Mouse (Mus musculus) hindbrain, postnatal 0 days (tissue): Measurements from ENCODE around the gene Sept14. TPM values are rescaled to one million over a fixed set of nuclear protein-coding genes. Genes with fewer than 3 reads are reported as not detected.
"Not testable (repeated sequence)": the region's sequence is repeated elsewhere in the genome, so short reads cannot be mapped to it uniquely, and the experiment has no call there.

ENCODE experiments used
- ATAC-seq: fragments of 200-750 bp; cut with Nextera tagmentation; 2 replicates; pipeline ENCODE4 v1.8.0; 2017; ENCODE audit warnings: mild to moderate bottlenecking, moderate TSS enrichment, moderate library complexity
- DNase-seq: peaks from one replicate; pipeline ENCODE4 v3.0.0-alpha.2; 2015; ENCODE audit warnings: low spot score
- H3K27ac ChIP-seq: fragments of 300-500 bp; sonication (generic); 2 replicates; pipeline ENCODE4 v1.5.1; 2014; ENCODE audit warnings: mild to moderate bottlenecking
- H3K27me3 ChIP-seq: fragments of 300-500 bp; sonication (generic); 2 replicates; pipeline ENCODE4 v1.6.1; 2014; ENCODE audit warnings: low read length, mixed read lengths; ENCODE audit not compliant: insufficient read depth
- H3K36me3 ChIP-seq: fragments of 300-500 bp; sonication (generic); 2 replicates; pipeline ENCODE4 v1.6.1; 2014; ENCODE audit warnings: low read length, mixed read lengths; ENCODE audit not compliant: insufficient read depth
- H3K4me1 ChIP-seq: fragments of 300-500 bp; sonication (generic); 2 replicates; pipeline ENCODE4 v1.6.1; 2014; ENCODE audit warnings: antibody characterized with exemption, low read length, mixed read lengths; ENCODE audit not compliant: insufficient read depth
- H3K4me2 ChIP-seq: fragments of 300-500 bp; sonication (generic); 2 replicates; pipeline ENCODE4 v1.6.1; 2014; ENCODE audit warnings: low read depth, mild to moderate bottlenecking, low read length, moderate library complexity, mixed read lengths
- H3K4me3 ChIP-seq: fragments of 300-500 bp; sonication (generic); 2 replicates; pipeline ENCODE4 v1.5.1; 2014; ENCODE audit warnings: low read length
- H3K9ac ChIP-seq: fragments of 300-500 bp; sonication (generic); replicated peaks from 2 replicates; pipeline ENCODE4 v1.6.1; 2014; ENCODE audit warnings: mild to moderate bottlenecking, low read length, moderate library complexity, mixed read lengths
- H3K9me3 ChIP-seq: fragments of 300-500 bp; sonication (generic); 2 replicates; pipeline ENCODE4 v1.6.1; 2016; ENCODE audit warnings: low read length, mixed read lengths
- CTCF ChIP-seq: IDR thresholded peaks from 2 replicates; pipeline ENCODE4 v1.5.1; 2016; ENCODE audit warnings: antibody characterized with exemption, control low read depth, low read depth
- WGBS: fragments of 180-500 bp; shearing (Covaris S2); extraction: QIAGEN DNeasy Blood & Tissue Kit; methylation state at CpG from one replicate; pipeline ENCODE4 v1.1.7; 2014; 5-methylcytosine and 5-hydroxymethylcytosine counted together
- polyA plus RNA-seq: library from polyadenylated mRNA; unstranded; fragments of >200 nt; fragmentation: Nextera tagmentation; extraction: Ambion mirVana; gene quantifications from 2 replicates; pipeline ENCODE4 v1.2.1, GENCODE M21; 2015
- total RNA-seq: library from RNA; depleted of rRNA; stranded (reverse); fragments of >200 nt; gene quantifications from 2 replicates; pipeline ENCODE4 v1.2.3, GENCODE M21; 2014

Gene Sept14
- total and polyA plus RNA-seq, 2 experiments from 2014 or later = not detected

- 89% methylated on average over 9 of the region's 9 CpGs for WGBS
- Histone ChIP-seq H3K27ac (no peak overlapping the region), H3K27me3 (no peaks in the 10 kb centered on the region), H3K4me1 (0 out of 2 replicates have a peak, but pooled peaks cover 8% of the 10 kb centered on the region), H3K4me2 (no peak overlapping the region), H3K9me3 (no peaks in the 10 kb centered on the region), H3K4me3 (no peak overlapping the region), H3K9ac (no peak overlapping the region), H3K36me3 (peaks cover 19% of the 10 kb centered on the region)
- peak; percentile 15; the same call in 1 of the 2 replicates for TF ChIP-seq CTCF
- ATAC-seq (no peak), DNase-seq (no peak)
Observed at GRCm38 (mm10) chr5:129717016-129717415, 8.7 kb upstream of the Sept14 start.

GRCm38 (mm10) chr5:129715326-129715861 is 7.1 kb upstream of the Sept14 start, which contains the start of gene Mrps17:
Gene Mrps17, plus strand, starts transcription at chr5:129715497.
- TF ChIP-seq CTCF = peak; percentile 18; the same call in 1 of the 2 replicates
- under 1% methylated on average over 33 of the region's 33 CpGs for WGBS
- Histone ChIP-seq H3K9ac (peak within 1 kb of the TSS; percentile 72), H3K9me3 (no peaks in the 10 kb centered on the region), H3K4me1 (0 out of 2 replicates have a peak, but pooled peaks cover 8% of the 10 kb centered on the region), H3K27ac (peak within 1 kb of the TSS; percentile 72), H3K4me3 (peak within 1 kb of the TSS; percentile 85), H3K27me3 (no peaks in the 10 kb centered on the region), H3K4me2 (peak within 1 kb of the TSS; percentile 91), H3K36me3 (peaks cover 19% of the 10 kb centered on the region)
- DNase-seq (peak; percentile 97), ATAC-seq (peak; percentile 98)

GRCm38 (mm10) chr5:129703368-129703767 is 4.9 kb downstream of the Sept14 start:
- DNase-seq = no peak
- TF ChIP-seq CTCF = no peak

GRCm38 (mm10) chr5:129701706-129702105 is 6.6 kb downstream of the Sept14 start:
- no peak overlapping the region for H3K4me3 ChIP-seq
- H3K27me3 ChIP-seq = peaks cover 10% of the 10 kb centered on the region; the same call in 1 of the 2 replicates
- no peak for DNase-seq
- ATAC-seq = no peak
- H3K9ac ChIP-seq = no peak overlapping the region
- H3K27ac ChIP-seq = no peak overlapping the region
- H3K4me2 ChIP-seq = no peak overlapping the region
- H3K36me3 ChIP-seq = no peaks in the 10 kb centered on the region
- H3K4me1 ChIP-seq = no peaks in the 10 kb centered on the region
- H3K9me3 ChIP-seq = no peaks in the 10 kb centered on the region
- no peak for TF ChIP-seq CTCF
- WGBS = 64% methylated on average over 1 of the region's 1 CpGs

More at GRCm38 (mm10) chr5:129703368-129703767, 4.9 kb downstream of the Sept14 start:
- no peaks in the 10 kb centered on the region for H3K9me3 ChIP-seq
- no peak overlapping the region for H3K4me2 ChIP-seq
- no peak overlapping the region for H3K9ac ChIP-seq
- ATAC-seq = no peak
- H3K4me3 ChIP-seq = no peak overlapping the region
- H3K27ac ChIP-seq = no peak overlapping the region
- H3K27me3 ChIP-seq = peaks cover 10% of the 10 kb centered on the region; the same call in 1 of the 2 replicates
- H3K36me3 ChIP-seq = no peaks in the 10 kb centered on the region
- H3K4me1 ChIP-seq = no peaks in the 10 kb centered on the region

GRCm38 (mm10) chr5:129700506-129700905 is 7.8 kb downstream of the Sept14 start:
- no peaks in the 10 kb centered on the region for H3K36me3 ChIP-seq
- H3K4me1 ChIP-seq = no peaks in the 10 kb centered on the region
- ATAC-seq = no peak
- H3K4me3 ChIP-seq = no peak overlapping the region
- H3K27me3 ChIP-seq = peaks cover 10% of the 10 kb centered on the region; the same call in 1 of the 2 replicates
- 28% methylated on average over 2 of the region's 2 CpGs for WGBS
- H3K27ac ChIP-seq = no peak overlapping the region
- no peak for TF ChIP-seq CTCF
- no peaks in the 10 kb centered on the region for H3K9me3 ChIP-seq
- DNase-seq = peak; percentile 3
- no peak overlapping the region for H3K9ac ChIP-seq
- H3K4me2 ChIP-seq = no peak overlapping the region

- H3K36me3 ChIP-seq = no peaks in the 10 kb centered on the region
- H3K9ac ChIP-seq = no peak overlapping the region
- no peak for DNase-seq
- no peak overlapping the region for H3K27ac ChIP-seq
- no peaks in the 10 kb centered on the region for H3K9me3 ChIP-seq
- ATAC-seq = no peak
- WGBS = 88% methylated on average over 3 of the region's 3 CpGs
- H3K4me2 ChIP-seq = no peak overlapping the region
- H3K4me3 ChIP-seq = no peak overlapping the region
- no peaks in the 10 kb centered on the region for H3K4me1 ChIP-seq
- no peaks in the 10 kb centered on the region for H3K27me3 ChIP-seq
- TF ChIP-seq CTCF = no peak
Observed at GRCm38 (mm10) chr5:129690528-129690927, 17.8 kb downstream of the Sept14 start.

- Histone ChIP-seq H3K4me1 (no peaks in the 10 kb centered on the region), H3K4me2 (no peak overlapping the region), H3K27me3 (no peaks in the 10 kb centered on the region), H3K9ac (no peak overlapping the region), H3K27ac (no peak overlapping the region), H3K36me3 (no peaks in the 10 kb centered on the region), H3K4me3 (no peak overlapping the region), H3K9me3 (no peaks in the 10 kb centered on the region)
- no peak for ATAC-seq
- no peak for TF ChIP-seq CTCF
- 89% methylated on average over 7 of the region's 7 CpGs for WGBS
- no peak for DNase-seq
Observed at GRCm38 (mm10) chr5:129687621-129688020, 20.7 kb downstream of the Sept14 start.

- not testable (repeated sequence) for H3K9ac ChIP-seq, ATAC-seq, H3K4me1 ChIP-seq, H3K9me3 ChIP-seq, DNase-seq, H3K4me3 ChIP-seq, H3K27me3 ChIP-seq, H3K27ac ChIP-seq, H3K4me2 ChIP-seq, H3K36me3 ChIP-seq
- 97% methylated on average over 5 of the region's 5 CpGs for WGBS
Observed at GRCm38 (mm10) chr5:129685141-129685540, 23.2 kb downstream of the Sept14 start.
